In the genomic region with DNA sequence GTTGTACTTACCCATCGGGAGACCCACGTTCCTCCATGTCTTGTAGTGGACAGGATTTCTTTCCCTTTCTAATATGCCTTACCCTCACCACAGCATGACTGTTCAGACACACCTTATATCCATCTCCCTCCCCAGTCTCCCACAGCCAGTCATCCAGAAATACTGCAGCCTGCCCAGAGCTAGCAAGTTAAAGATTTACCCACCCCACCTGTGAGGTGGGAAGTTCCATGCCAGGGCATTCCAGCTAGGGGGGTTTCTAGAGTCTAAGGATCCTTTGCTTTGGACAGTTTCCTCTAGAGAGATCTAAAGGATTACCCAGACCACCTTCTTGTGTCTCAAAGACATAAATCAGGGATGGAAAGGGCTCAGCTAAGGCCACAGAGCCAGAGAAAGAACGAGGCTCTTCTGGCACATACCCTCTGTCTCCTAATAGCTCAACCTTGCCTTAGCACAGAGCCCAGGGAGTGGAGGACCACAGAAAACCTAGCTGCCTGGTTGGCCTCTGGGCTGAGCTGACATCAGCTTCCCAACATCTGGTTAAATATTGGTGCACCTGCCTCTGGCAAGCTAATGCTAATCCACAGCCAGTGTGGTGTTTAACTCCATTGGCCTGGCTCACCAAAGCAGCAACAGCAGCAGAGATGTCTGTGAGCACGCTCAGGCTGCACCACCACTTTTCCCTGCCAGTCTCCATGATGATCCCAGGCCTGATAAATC, we compare ENCODE assay signal across 15 mouse cellular contexts. TPM values are rescaled to one million over a fixed set of nuclear protein-coding genes. Genes with fewer than 3 reads are reported as not detected.
A peak's percentile ranks its signal among the peaks of the same experiment; 100 is the strongest.
DNase-seq lines count a peak whose midpoint lies in the region; ATAC-seq and TF ChIP-seq lines count a peak whose summit lies in the region.
"Had no signal": no experiment of that assay in that cellular context is flagged by ENCODE, and none has a peak within 500 bp of the region (broad histone marks: within the 10 kb centered on the region; RNA-seq: fewer than 3 reads in every experiment).

Gene Kif12 (minus strand): TSS at position 163 of the 717 bp plus-strand sequence.

- H3K36me3 ChIP-seq in lung, embryonic 14.5 days (ENCODE audit: insufficient read depth): no peaks in the 10 kb centered on the region
- H3K36me3 ChIP-seq in stomach, embryonic 16.5 days (ENCODE audit: control insufficient read depth, insufficient read depth, low read length): no peaks in the 10 kb centered on the region
- H3K36me3 ChIP-seq: limb, embryonic 15.5 days had no signal

- H3K9ac ChIP-seq in lung, embryonic 14.5 days: peak within 1 kb of the TSS; percentile 42
- peak within 1 kb of the TSS; percentile 54 for H3K9ac ChIP-seq in stomach, embryonic 16.5 days (ENCODE audit: low read length)
- H3K9ac ChIP-seq: limb, embryonic 15.5 days had no signal

- no peak for TF ChIP-seq CTCF in lung, embryonic 14.5 days (IDR thresholded peaks at IDR 0.05; ENCODE audit: low read depth)

- H3K4me2 ChIP-seq in lung, embryonic 14.5 days: peak within 1 kb of the TSS; percentile 54
- H3K4me2 ChIP-seq in stomach, embryonic 16.5 days (ENCODE audit: low read depth, low read length): peak within 1 kb of the TSS; percentile 41
- H3K4me2 ChIP-seq: limb, embryonic 15.5 days had no signal

- H3K4me1 ChIP-seq in lung, embryonic 14.5 days (ENCODE audit: insufficient read depth): no peaks in the 10 kb centered on the region; the same call in 1 of the 2 replicates
- H3K4me1 ChIP-seq in stomach, embryonic 16.5 days (ENCODE audit: control insufficient read depth, insufficient read depth, low read length): no peaks in the 10 kb centered on the region
- H3K4me1 ChIP-seq: limb, embryonic 15.5 days; megakaryocyte, embryonic 14.5 days had no signal

- H3K4me3 ChIP-seq in lung, embryonic 14.5 days (ENCODE audit: low read depth, low read length): peak within 1 kb of the TSS; percentile 24
- H3K4me3 ChIP-seq in stomach, embryonic 16.5 days (replicated peaks; ENCODE audit: low read length): peak within 1 kb of the TSS; percentile 40
- H3K4me3 ChIP-seq: limb, embryonic 15.5 days; megakaryocyte, embryonic 14.5 days; myocyte had no signal

- peak; percentile 82 for ATAC-seq in lung, embryonic 14.5 days (ENCODE audit: insufficient read depth)
- ATAC-seq in stomach, embryonic 16.5 days (ENCODE audit: insufficient read depth, low FRiP score): peak; percentile 94
- ATAC-seq: hindbrain, embryonic 16.5 days had no signal

- 52% methylated on average over 4 of the region's 4 CpGs for WGBS in lung, embryonic 14.5 days
- 54% methylated on average over 4 of the region's 4 CpGs for WGBS in stomach, embryonic 16.5 days

- H3K27me3 ChIP-seq in lung, embryonic 14.5 days (ENCODE audit: insufficient read depth, low read length): peaks cover 8% of the 10 kb centered on the region; the same call in 1 of the 2 replicates
- 0 out of 2 replicates have a peak, but pooled peaks cover 6% of the 10 kb centered on the region for H3K27me3 ChIP-seq in stomach, embryonic 16.5 days (ENCODE audit: control insufficient read depth, insufficient read depth, low read length)

- peak within 1 kb of the TSS; percentile 76 for H3K27ac ChIP-seq in lung, embryonic 14.5 days (ENCODE audit: low read depth)
- peak within 1 kb of the TSS; percentile 75 for H3K27ac ChIP-seq in stomach, embryonic 16.5 days (ENCODE audit: low read length)
- H3K27ac ChIP-seq: limb, embryonic 15.5 days had no signal

- H3K9me3 ChIP-seq in lung, embryonic 14.5 days (ENCODE audit: low read depth, low read length): no peaks in the 10 kb centered on the region
- no peaks in the 10 kb centered on the region for H3K9me3 ChIP-seq in stomach, embryonic 16.5 days (replicated peaks; ENCODE audit: control insufficient read depth, low read length)
- H3K9me3 ChIP-seq: limb, embryonic 15.5 days had no signal

- peak; percentile 55 for DNase-seq in lung, embryonic 14.5 days
- no peak for DNase-seq in lung, postnatal 36 days
- DNase-seq in kidney, adult 9 months: peak; percentile 96
- peak; percentile 36 for DNase-seq in liver
- DNase-seq in thymus, postnatal 4 days: no peak
- no peak for DNase-seq in ovary, postnatal 10 days (ENCODE audit: low spot score)
- DNase-seq in gastrocnemius, postnatal 4 days (ENCODE audit: low spot score in 2 of 2): no peak
- DNase-seq: gastrocnemius, postnatal 36 days; right cerebral cortex, postnatal 4 days had no signal

RNA-seq across cellular contexts. Expression of gene Kif12, which starts in this region (rescaled TPM):
- 8.9 and 11.8 TPM in 2 replicates for polyA plus RNA-seq in lung, embryonic 14.5 days (2014; fragmentation: Nextera tagmentation; extraction: Ambion mirVana)
- polyA plus RNA-seq in stomach, embryonic 16.5 days (2015; fragmentation: Nextera tagmentation; extraction: Ambion mirVana): 27.3 and 27.4 TPM in 2 replicates
- not detected for total RNA-seq in gastrocnemius, postnatal 4 days (2021)
- total RNA-seq: gastrocnemius, postnatal 36 days; layer of hippocampus, postnatal 25 days had no signal
- polyA plus RNA-seq: hindbrain, embryonic 16.5 days; myocyte had no signal

Comparison
In these comparisons a context has a peak if more than half of its experiments do, and no peak if none do; other contexts are left out.
1. DNase-seq: peak in lung, embryonic 14.5 days (single experiment), kidney, adult 9 months (single experiment) and liver (single experiment); none in lung, postnatal 36 days (single experiment), thymus, postnatal 4 days (single experiment), ovary, postnatal 10 days (single experiment) and gastrocnemius, postnatal 4 days (0 of 2).